ENCODE assay signal across 8 mouse cellular contexts in genomic region chr8:126698601-126699388, GRCm38 (mm10).
DNase-seq lines count a peak whose midpoint lies in the region; ATAC-seq and TF ChIP-seq lines count a peak whose summit lies in the region.

No protein-coding gene starts in this region.

- WGBS in hindbrain, embryonic 14.5 days: 21% methylated on average over 7 of the region's 7 CpGs
- 10% methylated on average over 7 of the region's 7 CpGs for WGBS in midbrain, embryonic 13.5 days

- H3K9ac ChIP-seq in hindbrain, embryonic 14.5 days: no peak overlapping the region
- H3K9ac ChIP-seq in midbrain, embryonic 13.5 days (replicated peaks): 0 out of 2 replicates have a peak overlapping the region, but pooled peaks have one; percentile 17

- ATAC-seq in hindbrain, embryonic 14.5 days (ENCODE audit: low FRiP score): 0 out of 2 replicates have a peak, but pooled peaks have one; percentile 27
- peak; percentile 78 for ATAC-seq in midbrain, embryonic 13.5 days
- no peak for ATAC-seq in megakaryocyte-erythroid progenitor cell, adult 5-6 weeks (replicated peaks; ENCODE audit: low FRiP score, low TSS enrichment, poor library complexity, severe bottlenecking)

- no peak for TF ChIP-seq CTCF in brain, embryonic 14.5 days (IDR thresholded peaks at IDR 0.05; ENCODE audit: borderline replicate concordance, extremely low read depth, insufficient read depth, insufficient read length)

- intact Hi-C loops in gastrocnemius, postnatal 14 days (cut with DNase I; ENCODE audit: low total_unique reads): no loop called here

- H3K9me3 ChIP-seq in hindbrain, embryonic 14.5 days (ENCODE audit: control insufficient read depth, low read length): no peaks in the 10 kb centered on the region
- H3K9me3 ChIP-seq in midbrain, embryonic 13.5 days: no peaks in the 10 kb centered on the region

- peak overlapping the region; percentile 10; the same call in 1 of the 2 replicates for H3K27ac ChIP-seq in hindbrain, embryonic 14.5 days
- H3K27ac ChIP-seq in midbrain, embryonic 13.5 days: peak overlapping the region; percentile 80

- no peaks in the 10 kb centered on the region for H3K27me3 ChIP-seq in hindbrain, embryonic 14.5 days (ENCODE audit: control insufficient read depth, insufficient read depth, low read length)
- H3K27me3 ChIP-seq in midbrain, embryonic 13.5 days: no peaks in the 10 kb centered on the region

- H3K4me3 ChIP-seq in hindbrain, embryonic 14.5 days (replicated peaks; ENCODE audit: low read length): no peak overlapping the region
- H3K4me3 ChIP-seq in midbrain, embryonic 13.5 days (replicated peaks): no peak overlapping the region

- no peaks in the 10 kb centered on the region for H3K36me3 ChIP-seq in hindbrain, embryonic 14.5 days (replicated peaks; ENCODE audit: control insufficient read depth, insufficient read depth)
- no peaks in the 10 kb centered on the region for H3K36me3 ChIP-seq in midbrain, embryonic 13.5 days

- no peak overlapping the region for H3K4me2 ChIP-seq in hindbrain, embryonic 14.5 days (replicated peaks)
- 0 out of 2 replicates have a peak overlapping the region, but pooled peaks have one; percentile 7 for H3K4me2 ChIP-seq in midbrain, embryonic 13.5 days (replicated peaks)

- peaks cover 13% of the 10 kb centered on the region; the same call in 1 of the 2 replicates for H3K4me1 ChIP-seq in hindbrain, embryonic 14.5 days (replicated peaks; ENCODE audit: control insufficient read depth, insufficient read depth, low read length)
- peaks cover 15% of the 10 kb centered on the region for H3K4me1 ChIP-seq in midbrain, embryonic 13.5 days (replicated peaks)

- DNase-seq in gastrocnemius, postnatal 14 days: peak; percentile 25
- DNase-seq in gastrocnemius, adult 18-20 months (ENCODE audit: low spot score): no peak
- peak; percentile 83 for DNase-seq in brain, embryonic 14.5 days (ENCODE audit: low read depth)
- DNase-seq in hindbrain, embryonic 14.5 days (ENCODE audit: low spot score): no peak
- no peak for DNase-seq in right cerebral cortex, postnatal 36 days (ENCODE audit: low spot score in 2 of 2)
- DNase-seq in layer of hippocampus, postnatal 25 days (ENCODE audit: extremely low spot score in 1 of 2, low spot score in 1 of 2): no peak

- TF ChIP-seq POLR2A in brain, embryonic 14.5 days (IDR thresholded peaks at IDR 0.05; ENCODE audit: borderline replicate concordance, extremely low read depth, insufficient read depth, insufficient read length, poor library complexity, severe bottlenecking): no peak

Comparison
In these comparisons a context has a peak if more than half of its experiments do, and no peak if none do; other contexts are left out.
1. DNase-seq: peak in gastrocnemius, postnatal 14 days (single experiment) and brain, embryonic 14.5 days (single experiment); none in gastrocnemius, adult 18-20 months (single experiment), hindbrain, embryonic 14.5 days (single experiment), right cerebral cortex, postnatal 36 days (0 of 2) and layer of hippocampus, postnatal 25 days (0 of 2).